Mouse (Mus musculus) cerebellum, adult 18-20 months (tissue): ENCODE measurements around the gene Cldn12.

Source experiments
- DNase-seq, 2 experiments: peaks; one replicate each; pipeline ENCODE4 v3.0.0; 2021

Cldn12 gene

GRCm38 (mm10) chr5:5514196-5515076 is at the start of gene Cldn12:
TSS of gene Cldn12 (minus strand) at chr5:5514958.
- peak; percentile 97 to 98 for DNase-seq

- DNase-seq, result no peak
These were observed 47.7 kb upstream of the Cldn12 start for GRCm38 (mm10) chr5:5562435-5562834.

- no peak for DNase-seq
These were observed 46.4 kb upstream of the Cldn12 start for GRCm38 (mm10) chr5:5561041-5561706.

- DNase-seq, result no peak
These were observed 45.0 kb upstream of the Cldn12 start for GRCm38 (mm10) chr5:5559798-5560197.

DNA sequence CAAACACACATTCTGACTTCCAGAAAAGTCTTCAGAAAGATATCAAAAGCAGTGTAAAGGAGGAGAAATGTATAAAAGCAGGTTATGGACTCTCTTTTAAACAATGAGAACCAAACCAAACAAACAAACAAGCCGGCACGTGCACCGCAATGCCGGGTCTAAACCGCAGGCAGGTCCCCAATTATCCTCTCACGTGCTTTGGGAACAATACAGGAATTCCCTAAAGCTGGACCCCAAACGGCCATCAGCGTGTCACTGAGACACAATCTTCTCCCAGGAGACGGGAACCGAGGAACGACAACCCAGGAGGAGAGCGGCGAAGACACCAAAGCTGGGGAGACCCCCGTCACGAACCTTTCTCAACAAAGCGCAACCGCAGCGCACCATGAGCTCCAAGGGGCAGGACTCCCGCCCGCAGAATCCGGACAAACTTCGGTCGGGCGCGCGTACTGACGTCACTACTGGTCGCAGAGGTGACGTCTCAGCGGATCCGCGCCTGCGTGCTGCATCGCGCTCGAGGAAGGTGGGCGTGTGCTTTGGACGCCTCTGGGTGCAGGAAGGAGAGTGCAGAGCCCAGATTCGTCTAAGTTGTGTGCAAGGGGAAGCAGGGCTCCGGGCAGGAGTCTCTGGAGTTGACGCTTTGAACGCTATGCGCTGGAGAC is 44.5 kb upstream of the Cldn12 start, which contains the start of gene Gtpbp10:
Gene Gtpbp10 (minus strand): TSS at position 460 of the 662 bp plus-strand sequence.
- DNase-seq, result peak; percentile 88 to 93

DNA sequence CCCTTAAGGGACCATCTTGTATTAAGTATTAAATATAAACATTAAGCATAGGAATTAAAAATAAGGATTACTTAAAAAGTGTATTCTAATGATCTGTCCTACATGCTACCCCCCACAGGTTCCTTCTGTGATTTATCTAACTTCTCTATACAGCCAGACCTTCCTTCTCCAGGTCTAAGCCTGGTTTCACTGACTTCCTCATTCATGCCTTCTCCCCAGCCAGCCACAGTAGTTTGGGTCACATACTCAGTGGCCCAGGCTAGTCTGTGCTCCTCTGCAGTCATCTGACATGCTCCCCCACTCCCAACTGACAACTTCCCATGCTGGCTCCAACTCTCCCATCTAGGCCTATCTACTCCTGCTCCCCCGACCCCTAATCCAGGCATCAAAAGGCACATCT is 36.4 kb upstream of the Cldn12 start:
- no peak for DNase-seq

DNA sequence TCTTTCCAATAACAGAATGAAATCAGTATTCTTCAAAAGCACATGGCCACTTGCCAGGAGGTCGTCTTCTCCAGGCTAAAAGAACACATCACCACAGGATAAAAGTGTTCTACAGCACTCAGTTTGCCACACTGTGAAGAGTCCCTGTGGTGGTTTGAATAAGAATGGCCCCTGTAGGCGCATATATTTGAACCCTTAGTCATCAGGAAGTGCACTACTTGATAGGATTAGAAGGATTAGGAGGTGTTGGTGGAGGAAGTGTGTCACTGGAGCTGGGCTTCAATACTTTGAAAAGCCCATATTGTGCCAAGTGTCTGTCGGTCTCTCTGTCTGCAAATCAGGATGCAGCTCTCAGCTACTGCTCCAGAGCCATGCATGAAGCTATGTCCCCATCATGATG is 25.6 kb upstream of the Cldn12 start:
- DNase-seq, result no peak

DNA sequence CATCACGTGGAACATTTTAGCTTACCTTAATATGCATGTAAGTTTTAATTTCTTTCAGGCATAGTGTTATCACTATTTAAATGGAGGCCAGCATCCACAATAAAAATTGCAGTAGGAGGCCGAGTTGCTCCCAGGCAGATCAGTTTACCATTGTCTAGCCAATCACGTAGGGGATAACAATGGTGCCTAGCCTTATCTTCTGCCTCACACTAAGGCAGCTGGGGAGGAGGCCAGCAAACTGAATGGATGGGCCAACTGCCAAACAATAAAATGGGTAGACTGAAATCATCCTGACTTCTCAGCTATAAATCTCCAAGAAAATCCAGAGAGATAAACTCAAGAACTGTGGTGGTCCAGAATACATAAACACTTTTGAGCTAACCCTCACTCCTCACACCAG is 25.0 kb upstream of the Cldn12 start:
- DNase-seq, result no peak

GRCm38 (mm10) chr5:5536131-5536530 is 21.4 kb upstream of the Cldn12 start:
- DNase-seq, result no peak

DNA sequence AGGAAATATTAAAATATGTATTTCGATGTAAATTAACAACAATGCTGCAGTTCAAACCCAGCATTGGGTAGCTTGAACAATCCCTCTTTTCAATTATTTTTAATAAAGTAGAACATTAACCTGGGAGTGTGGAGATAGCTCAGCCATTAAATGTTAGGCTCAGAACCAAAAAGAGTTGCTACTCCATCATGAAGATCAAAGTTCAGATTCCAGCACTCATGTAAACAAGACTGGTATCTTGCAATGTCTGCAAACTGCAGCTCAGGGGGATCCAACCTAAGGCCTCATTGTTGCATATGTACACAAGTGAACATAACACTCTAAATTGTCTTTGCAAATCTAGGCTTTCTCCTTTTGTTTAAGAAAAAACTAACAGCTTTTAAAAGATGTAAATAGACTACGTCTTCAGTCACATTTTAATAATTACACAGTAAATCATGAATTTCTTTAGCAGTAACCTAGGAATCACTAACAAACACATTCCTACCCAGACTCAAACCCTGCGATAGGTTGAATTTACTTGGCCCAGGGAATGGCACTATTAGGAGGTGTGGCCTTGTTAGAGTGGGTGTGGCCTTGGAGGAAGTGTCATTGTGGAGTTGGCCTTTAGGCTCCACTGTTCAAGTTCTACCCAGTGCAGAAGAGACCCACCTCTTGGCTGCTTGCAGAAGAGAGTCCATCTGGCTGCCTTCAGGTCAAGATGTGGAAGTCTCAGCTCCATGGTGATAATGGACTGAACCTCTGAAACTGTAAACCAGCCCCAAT is 19.1 kb upstream of the Cldn12 start:
- no peak for DNase-seq

DNA sequence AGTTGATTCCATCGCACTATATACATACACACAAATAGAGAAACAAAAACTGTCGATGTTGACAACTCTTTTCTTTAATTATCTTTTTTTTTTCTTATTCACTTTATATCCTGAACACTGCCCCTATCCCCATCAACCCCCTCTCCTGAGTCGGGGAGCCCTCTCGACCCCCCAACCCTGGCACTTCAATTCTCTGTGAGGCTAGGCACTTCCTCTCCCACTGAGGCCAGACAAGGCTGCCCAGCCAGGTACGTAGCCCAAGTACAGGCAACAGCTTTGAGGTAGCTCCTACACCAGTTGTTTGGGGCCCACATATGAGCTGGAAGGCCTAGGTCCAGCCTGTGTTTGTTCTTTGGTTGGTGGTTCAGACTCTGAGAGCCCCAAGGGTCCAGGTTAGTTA is 653 bp upstream of the Cldn12 start:
- DNase-seq, result peak; percentile 23 to 38

GRCm38 (mm10) chr5:5511401-5511800 is 3.4 kb downstream of the Cldn12 start:
- DNase-seq, result no peak

DNA sequence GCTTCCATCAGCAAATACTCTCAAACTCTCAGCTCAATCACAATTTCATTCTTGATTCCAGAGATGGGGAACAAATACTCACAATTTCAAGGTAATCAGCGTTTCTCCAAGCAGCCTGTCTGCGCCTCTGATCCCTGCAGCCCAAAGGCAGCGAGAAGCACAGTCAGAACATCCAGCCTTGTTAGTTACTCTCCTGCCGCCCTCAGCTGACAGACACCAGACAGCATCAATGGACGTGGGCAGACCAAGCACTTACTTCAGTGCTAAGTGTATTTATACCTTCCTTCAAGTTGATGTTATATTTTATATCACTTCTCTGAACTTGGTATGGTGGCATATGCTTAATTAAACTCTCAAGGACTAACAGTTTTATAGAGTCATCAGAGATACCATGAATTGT is 3.8 kb downstream of the Cldn12 start:
- DNase-seq, result no peak

GRCm38 (mm10) chr5:5510304-5510887 is 4.4 kb downstream of the Cldn12 start:
- peak; percentile 33 to 52 for DNase-seq

DNA sequence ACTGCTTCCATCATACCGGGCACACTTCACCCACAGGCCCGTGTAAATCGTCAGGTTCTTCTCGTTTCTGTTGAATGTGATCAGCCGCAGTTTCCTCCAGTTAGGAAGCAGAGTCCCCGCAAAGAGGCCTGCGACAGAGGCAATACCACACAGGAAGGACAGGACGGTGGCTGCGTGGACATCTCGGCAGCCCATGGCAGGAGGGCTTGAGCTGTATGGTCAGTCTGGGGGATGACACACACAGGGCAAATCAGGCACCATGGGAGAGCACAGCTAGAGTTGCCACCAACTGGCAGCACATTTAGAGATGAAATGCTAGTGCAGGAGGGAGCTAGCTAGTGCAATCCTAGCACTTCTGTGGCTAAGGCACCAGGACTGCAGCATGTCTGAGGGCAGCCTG is 6.5 kb downstream of the Cldn12 start:
- peak in 1 of 2 experiments; percentile 31 for DNase-seq

- peak; percentile 90 to 93 for DNase-seq
These were observed 7.0 kb downstream of the Cldn12 start for GRCm38 (mm10) chr5:5507701-5508225.

GRCm38 (mm10) chr5:5504456-5504855 is 10.3 kb downstream of the Cldn12 start:
- DNase-seq, result no peak

DNA sequence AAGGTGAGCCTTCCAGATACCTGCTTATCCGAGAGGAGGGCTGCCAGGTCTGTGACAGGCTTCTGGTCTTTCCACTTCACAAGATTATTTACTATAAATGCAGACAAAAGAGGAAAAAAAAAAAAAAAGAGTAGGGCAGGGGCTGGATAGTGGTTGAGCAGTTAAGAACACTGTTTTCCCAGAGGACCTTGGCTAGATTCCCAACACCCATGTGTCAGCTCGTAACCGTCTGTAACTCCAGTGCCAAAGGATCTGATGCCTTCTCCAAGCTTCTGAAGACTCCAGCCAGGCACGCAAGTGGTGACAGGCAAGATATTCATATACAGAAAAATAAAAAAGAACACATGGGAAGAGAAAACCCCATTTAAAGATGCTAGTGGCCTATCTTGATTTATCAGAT is 11.4 kb downstream of the Cldn12 start:
- no peak for DNase-seq

DNA sequence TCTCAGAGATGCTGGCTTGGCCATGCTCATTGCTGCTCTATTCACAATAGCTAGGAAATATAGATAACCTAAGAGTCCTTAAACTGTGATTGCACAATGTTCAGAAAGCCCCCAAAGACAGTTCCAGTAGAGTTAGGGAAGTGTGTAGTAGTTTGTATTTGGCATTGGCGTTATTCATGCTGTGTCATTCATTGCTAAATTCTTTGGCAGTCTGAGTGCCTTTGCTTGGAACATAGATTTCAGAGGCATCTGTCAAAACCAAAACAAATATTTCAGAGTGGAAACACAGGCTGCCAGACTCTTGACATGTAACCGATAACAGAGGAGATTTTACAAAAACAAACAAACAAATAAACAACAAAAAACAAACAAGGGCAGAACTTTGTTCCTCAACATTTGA is 13.2 kb downstream of the Cldn12 start:
- no peak for DNase-seq

DNA sequence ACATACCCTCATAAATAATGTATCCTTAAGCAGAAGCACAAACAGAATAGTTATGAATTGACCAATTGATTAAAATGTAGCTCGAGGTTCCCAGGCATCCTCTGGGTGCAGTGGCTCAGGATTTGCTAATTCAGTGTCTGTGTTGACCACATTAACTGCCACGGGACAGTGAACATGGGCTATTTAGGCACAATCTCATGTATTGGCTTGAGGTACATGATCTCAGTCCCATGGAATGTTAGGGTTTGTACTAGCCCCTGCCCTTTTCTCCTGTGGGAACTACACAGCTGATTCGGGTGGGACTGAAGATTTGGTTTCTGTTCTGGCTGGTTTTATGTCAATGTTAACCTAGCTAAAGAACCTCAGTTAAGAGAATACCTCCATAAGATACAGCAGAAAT is 18.4 kb downstream of the Cldn12 start:
- DNase-seq, result no peak

DNA sequence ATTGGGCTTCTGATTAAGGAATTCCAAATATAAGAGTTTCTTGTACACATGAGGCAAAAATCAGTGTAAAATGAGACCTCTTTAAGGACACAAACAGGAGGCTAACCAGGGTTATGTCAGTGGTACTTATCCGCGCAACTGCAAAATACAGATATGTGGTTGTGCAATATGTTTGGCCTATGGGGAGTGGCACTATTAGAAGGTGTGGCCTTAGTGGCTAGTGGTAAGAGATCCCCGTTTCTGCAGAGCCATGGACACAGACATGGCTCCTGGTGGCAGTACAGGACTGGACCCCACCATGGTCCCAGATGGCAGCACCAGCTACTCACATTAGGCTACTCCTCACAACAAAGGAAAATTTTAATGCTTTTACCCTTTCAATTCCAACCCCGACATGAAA is 19.7 kb downstream of the Cldn12 start:
- no peak for DNase-seq
